Mouse (Mus musculus) hindbrain, embryonic 10.5 days (tissue): ENCODE results near the gene Kcnmb2. TPM values are rescaled to one million over a fixed set of nuclear protein-coding genes. Genes with fewer than 3 reads are reported as not detected.

ENCODE experiments used
- DNase-seq: peaks from one replicate; pipeline ENCODE4 v3.0.0-alpha.2; 2017; ENCODE audit warnings: low spot score
- H3K27ac ChIP-seq: fragments of 300-500 bp; sonication (generic); 2 replicates; pipeline ENCODE4 v1.5.1; 2016; ENCODE audit warnings: mild to moderate bottlenecking, moderate library complexity
- H3K27me3 ChIP-seq: fragments of 300-500 bp; sonication (generic); 2 replicates; pipeline ENCODE4 v1.6.1; 2016; ENCODE audit warnings: mild to moderate bottlenecking; ENCODE audit not compliant: poor library complexity, insufficient read depth, severe bottlenecking
- H3K36me3 ChIP-seq: fragments of 300-500 bp; sonication (generic); 2 replicates; pipeline ENCODE4 v1.6.1; 2016; ENCODE audit warnings: mild to moderate bottlenecking, moderate library complexity
- H3K4me1 ChIP-seq: fragments of 300-500 bp; sonication (generic); replicated peaks from 2 replicates; pipeline ENCODE4 v1.6.1; 2016; ENCODE audit warnings: mild to moderate bottlenecking
- H3K4me3 ChIP-seq: fragments of 300-500 bp; sonication (generic); 2 replicates; pipeline ENCODE4 v1.5.1; 2016; ENCODE audit warnings: mild to moderate bottlenecking, moderate library complexity
- H3K9me3 ChIP-seq: fragments of 300-500 bp; sonication (generic); 2 replicates; pipeline ENCODE4 v1.6.1; 2016; ENCODE audit warnings: mild to moderate bottlenecking, moderate library complexity
- WGBS: fragments of 180-500 bp; shearing (Covaris S2); methylation state at CpG from one replicate; pipeline ENCODE4 v1.1.7; 2016; 5-methylcytosine and 5-hydroxymethylcytosine counted together
- polyA plus RNA-seq: library from polyadenylated mRNA; unstranded; fragments of >200 nt; fragmentation: Nextera tagmentation; extraction: Ambion mirVana; gene quantifications from 2 replicates; pipeline ENCODE4 v1.2.1, GENCODE M21; 2016

Gene Kcnmb2
- polyA plus RNA-seq, 1 experiment from 2014 or later, result 3.4 TPM

GRCm38 (mm10) chr3:32119851-32120250 lies 217.5 kb downstream of the Kcnmb2 start:
- Histone ChIP-seq H3K27me3 (no peaks in the 10 kb centered on the region), H3K4me3 (no peak overlapping the region), H3K36me3 (no peaks in the 10 kb centered on the region), H3K4me1 (no peaks in the 10 kb centered on the region), H3K9me3 (no peaks in the 10 kb centered on the region), H3K27ac (no peak overlapping the region)
- no peak for DNase-seq
- WGBS, result 84% methylated on average over 5 of the region's 5 CpGs

GRCm38 (mm10) chr3:32121731-32122130 lies 219.4 kb downstream of the Kcnmb2 start:
- H3K27ac ChIP-seq, result no peak overlapping the region
- H3K4me3 ChIP-seq, result no peak overlapping the region
- no peaks in the 10 kb centered on the region for H3K36me3 ChIP-seq
- no peaks in the 10 kb centered on the region for H3K9me3 ChIP-seq
- DNase-seq, result no peak
- H3K27me3 ChIP-seq, result no peaks in the 10 kb centered on the region
- no peaks in the 10 kb centered on the region; the same call in 1 of the 2 replicates for H3K4me1 ChIP-seq
- WGBS, result 75% methylated on average over 3 of the region's 3 CpGs

GRCm38 (mm10) chr3:32125431-32125830 lies 223.1 kb downstream of the Kcnmb2 start:
- whole genome bisulfite sequencing, result 58% methylated on average over 4 of the region's 4 CpGs
- Histone ChIP-seq H3K27me3 (no peaks in the 10 kb centered on the region), H3K4me3 (no peak overlapping the region), H3K36me3 (no peaks in the 10 kb centered on the region), H3K4me1 (peaks cover 10% of the 10 kb centered on the region), H3K9me3 (no peaks in the 10 kb centered on the region), H3K27ac (no peak overlapping the region)
- no peak for DNase-seq

GRCm38 (mm10) chr3:32128391-32128790 lies 226.1 kb downstream of the Kcnmb2 start:
- Histone ChIP-seq H3K9me3 (no peaks in the 10 kb centered on the region), H3K27ac (no peak overlapping the region; the same call in 1 of the 2 replicates), H3K4me3 (no peak overlapping the region), H3K4me1 (peaks cover 10% of the 10 kb centered on the region), H3K27me3 (no peaks in the 10 kb centered on the region), H3K36me3 (no peaks in the 10 kb centered on the region)
- 3% methylated on average over 5 of the region's 5 CpGs for WGBS
- peak; percentile 14 for DNase-seq

- no peaks in the 10 kb centered on the region for H3K9me3 ChIP-seq
- H3K27me3 ChIP-seq, result no peaks in the 10 kb centered on the region
- H3K4me3 ChIP-seq, result no peak overlapping the region
- peaks cover 10% of the 10 kb centered on the region for H3K4me1 ChIP-seq
- H3K27ac ChIP-seq, result no peak overlapping the region
- H3K36me3 ChIP-seq, result no peaks in the 10 kb centered on the region
- DNase-seq, result no peak
- WGBS, result 58% methylated on average over 1 of the region's 1 CpGs
Measured at GRCm38 (mm10) chr3:32130696-32131095, 228.4 kb downstream of the Kcnmb2 start.

GRCm38 (mm10) chr3:32132395-32133004 lies 230.2 kb downstream of the Kcnmb2 start:
- Histone ChIP-seq H3K4me1 (peaks cover 10% of the 10 kb centered on the region), H3K9me3 (no peaks in the 10 kb centered on the region), H3K27ac (no peak overlapping the region), H3K4me3 (no peak overlapping the region), H3K36me3 (no peaks in the 10 kb centered on the region), H3K27me3 (no peaks in the 10 kb centered on the region)
- DNase-seq, result no peak
- 88% methylated on average over 3 of the region's 3 CpGs for WGBS

GRCm38 (mm10) chr3:32144194-32144593 lies 241.9 kb downstream of the Kcnmb2 start:
- H3K27me3 ChIP-seq, result no peaks in the 10 kb centered on the region
- 90% methylated on average over 5 of the region's 5 CpGs for WGBS
- no peak for DNase-seq
- no peaks in the 10 kb centered on the region for H3K36me3 ChIP-seq
- H3K27ac ChIP-seq, result no peak overlapping the region
- no peaks in the 10 kb centered on the region for H3K4me1 ChIP-seq
- no peaks in the 10 kb centered on the region for H3K9me3 ChIP-seq
- no peak overlapping the region for H3K4me3 ChIP-seq

GRCm38 (mm10) chr3:32144655-32145054 lies 242.3 kb downstream of the Kcnmb2 start:
- Histone ChIP-seq H3K27ac (no peak overlapping the region), H3K36me3 (no peaks in the 10 kb centered on the region), H3K4me1 (no peaks in the 10 kb centered on the region), H3K9me3 (no peaks in the 10 kb centered on the region), H3K4me3 (no peak overlapping the region), H3K27me3 (no peaks in the 10 kb centered on the region)
- WGBS, result 68% methylated on average over 3 of the region's 3 CpGs
- DNase-seq, result no peak

- WGBS, result 85% methylated on average over 4 of the region's 4 CpGs
- Histone ChIP-seq H3K4me1 (no peaks in the 10 kb centered on the region), H3K4me3 (no peak overlapping the region), H3K27ac (no peak overlapping the region), H3K27me3 (no peaks in the 10 kb centered on the region), H3K9me3 (no peaks in the 10 kb centered on the region), H3K36me3 (no peaks in the 10 kb centered on the region)
- DNase-seq, result no peak
Measured at GRCm38 (mm10) chr3:32147739-32148138, 245.4 kb downstream of the Kcnmb2 start.

- Histone ChIP-seq H3K27ac (no peak overlapping the region), H3K4me3 (no peak overlapping the region), H3K27me3 (no peaks in the 10 kb centered on the region), H3K4me1 (no peaks in the 10 kb centered on the region), H3K36me3 (no peaks in the 10 kb centered on the region), H3K9me3 (no peaks in the 10 kb centered on the region)
- DNase-seq, result no peak
- 76% methylated on average over 14 of the region's 14 CpGs for WGBS
Measured at GRCm38 (mm10) chr3:32149851-32150570, 247.7 kb downstream of the Kcnmb2 start.

GRCm38 (mm10) chr3:32180519-32180918 lies 278.2 kb downstream of the Kcnmb2 start:
- H3K27ac ChIP-seq, result no peak overlapping the region

GRCm38 (mm10) chr3:32185855-32186522 lies 283.7 kb downstream of the Kcnmb2 start:
- 67% methylated on average over 2 of the region's 2 CpGs for WGBS
- no peak overlapping the region for H3K4me3 ChIP-seq
- H3K9me3 ChIP-seq, result no peaks in the 10 kb centered on the region
- no peaks in the 10 kb centered on the region for H3K36me3 ChIP-seq
- no peaks in the 10 kb centered on the region for H3K27me3 ChIP-seq
- no peak overlapping the region for H3K27ac ChIP-seq
- no peak for DNase-seq
- H3K4me1 ChIP-seq, result no peaks in the 10 kb centered on the region

More at GRCm38 (mm10) chr3:32180519-32180918, 278.2 kb downstream of the Kcnmb2 start:
- 84% methylated on average over 6 of the region's 6 CpGs for WGBS
- DNase-seq, result no peak
- H3K27me3 ChIP-seq, result no peaks in the 10 kb centered on the region
- H3K36me3 ChIP-seq, result no peaks in the 10 kb centered on the region
- H3K9me3 ChIP-seq, result no peaks in the 10 kb centered on the region
- no peaks in the 10 kb centered on the region for H3K4me1 ChIP-seq
- H3K4me3 ChIP-seq, result no peak overlapping the region

GRCm38 (mm10) chr3:32188521-32188920 lies 286.2 kb downstream of the Kcnmb2 start:
- no peaks in the 10 kb centered on the region for H3K4me1 ChIP-seq
- WGBS, result 34% methylated on average over 5 of the region's 5 CpGs
- no peak overlapping the region for H3K27ac ChIP-seq
- no peaks in the 10 kb centered on the region for H3K36me3 ChIP-seq
- no peaks in the 10 kb centered on the region for H3K27me3 ChIP-seq
- peak; percentile 67 for DNase-seq
- no peak overlapping the region for H3K4me3 ChIP-seq
- H3K9me3 ChIP-seq, result no peaks in the 10 kb centered on the region
